In genomic region chr9:23497626-23498025, GRCm38 (mm10) we compare ENCODE assay signal across 12 mouse cellular contexts.
DNase-seq lines count a peak whose midpoint lies in the region; ATAC-seq and TF ChIP-seq lines count a peak whose summit lies in the region.
"Had no signal": no experiment of that assay in that cellular context is flagged by ENCODE, and none has a peak within 500 bp of the region (broad histone marks: within the 10 kb centered on the region; RNA-seq: fewer than 3 reads in every experiment).

No protein-coding gene starts in this region.

- 39% methylated on average over 3 of the region's 3 CpGs for WGBS in intestine, postnatal 0 days

- no peak for ATAC-seq in intestine, postnatal 0 days

- H3K4me1 ChIP-seq in intestine, postnatal 0 days (replicated peaks; ENCODE audit: control insufficient read depth, insufficient read depth, low read length), result no peaks in the 10 kb centered on the region

- H3K4me3 ChIP-seq in intestine, postnatal 0 days (ENCODE audit: low read depth, low read length), result no peak overlapping the region
- H3K4me3 ChIP-seq: hindbrain, embryonic 15.5 days had no signal

- H3K27ac ChIP-seq in intestine, postnatal 0 days (ENCODE audit: low read depth, low read length), result no peak overlapping the region
- H3K27ac ChIP-seq: hindbrain, embryonic 15.5 days had no signal

- no peak overlapping the region for H3K9ac ChIP-seq in intestine, postnatal 0 days (ENCODE audit: low read depth, low read length)
- H3K9ac ChIP-seq: hindbrain, embryonic 15.5 days had no signal

- H3K4me2 ChIP-seq in intestine, postnatal 0 days (replicated peaks; ENCODE audit: low read depth), result no peak overlapping the region
- H3K4me2 ChIP-seq: hindbrain, embryonic 15.5 days had no signal

- intact Hi-C loops in left cerebral cortex, postnatal 25 days (cut with DNase I), result loop anchor here (5.0 to 10.0 kb wide), 5 partner anchors 70 to 715 kb away; no protein-coding TSS in a partner anchor

- H3K36me3 ChIP-seq in intestine, postnatal 0 days (ENCODE audit: control insufficient read depth, insufficient read depth), result no peaks in the 10 kb centered on the region
- H3K36me3 ChIP-seq: hindbrain, embryonic 15.5 days had no signal

- DNase-seq in retina, postnatal 1 day, result peak; percentile 41
- no peak for DNase-seq in retina, embryonic 14.5 days (ENCODE audit: low spot score)
- DNase-seq in frontal cortex, postnatal 14 days (ENCODE audit: low spot score in 2 of 2), result peak; percentile 49 to 55
- peak; percentile 70 to 95 for DNase-seq in left cerebral cortex, postnatal 25 days (ENCODE audit: low spot score in 2 of 2)
- DNase-seq in testis, postnatal 10 days (ENCODE audit: low spot score), result no peak
- no peak for DNase-seq in gastrocnemius, postnatal 25 days
- DNase-seq in embryo, embryonic 10.5 days (ENCODE audit: low spot score), result no peak
- DNase-seq: kidney, postnatal 36 days; lung, adult 2 months; spleen, adult 18-20 months had no signal

- no peaks in the 10 kb centered on the region for H3K9me3 ChIP-seq in intestine, postnatal 0 days (ENCODE audit: control insufficient read depth)
- H3K9me3 ChIP-seq: hindbrain, embryonic 15.5 days had no signal

- no peaks in the 10 kb centered on the region for H3K27me3 ChIP-seq in intestine, postnatal 0 days (replicated peaks; ENCODE audit: control insufficient read depth, insufficient read depth, low read length)
- H3K27me3 ChIP-seq: hindbrain, embryonic 15.5 days had no signal

- no peak for TF ChIP-seq CTCF in intestine, postnatal 0 days (IDR thresholded peaks at IDR 0.05; ENCODE audit: low read depth)

Comparison
In these comparisons a context has a peak if more than half of its experiments do, and no peak if none do; other contexts are left out.
1. DNase-seq: peak in retina, postnatal 1 day (single experiment), frontal cortex, postnatal 14 days (2 of 2) and left cerebral cortex, postnatal 25 days (2 of 2); none in retina, embryonic 14.5 days (single experiment), testis, postnatal 10 days (single experiment), gastrocnemius, postnatal 25 days (single experiment) and embryo, embryonic 10.5 days (single experiment).